Mouse (Mus musculus) adipose tissue, adult 10 weeks (tissue): ENCODE measurements around the gene Upp1. TPM values are rescaled to one million over a fixed set of nuclear protein-coding genes. Genes with fewer than 3 reads are reported as not detected.

Experiments used
- polyA plus RNA-seq: library from polyadenylated mRNA; stranded (reverse); fragments of 350-450 nt; fragmentation: Illumina TruSeq; extraction: RNeasy Lipid Tissue Mini Kit (QIAGEN cat#74804); gene quantifications from one replicate; pipeline ENCODE4 v1.2.3, GENCODE M21; 2014; ENCODE audit warnings: low read depth, low replicate concordance

The Upp1 gene
- 3.8 TPM for polyA plus RNA-seq

GRCm38 (mm10) chr11:9118050-9118420, at the start of gene Upp1:
Gene Upp1 (plus strand): TSS chr11:9118103.

Other genes starting within 250 kb of the Upp1 start
- 0.91 TPM for gene Pkd1l1, start 144.8 kb upstream of the Upp1 start, polyA plus RNA-seq
- 7.1 TPM for gene Hus1, start 106.9 kb upstream of the Upp1 start, polyA plus RNA-seq
- gene Gm11992, start 69.5 kb upstream of the Upp1 start, polyA plus RNA-seq = 2.0 TPM
- gene Sun3, start 69.1 kb upstream of the Upp1 start, polyA plus RNA-seq = 1.4 TPM
- 0.01 TPM for gene Abca13, start 73.8 kb downstream of the Upp1 start, polyA plus RNA-seq